8 mouse cellular contexts compared by ENCODE assay signal in genomic region chr10:60577125-60577919, GRCm38 (mm10).
A peak's percentile ranks its signal among the peaks of the same experiment; 100 is the strongest.
DNase-seq lines count a peak whose midpoint lies in the region; ATAC-seq and TF ChIP-seq lines count a peak whose summit lies in the region.

No protein-coding gene starts in this region.

- H3K4me2 ChIP-seq in hindbrain, embryonic 13.5 days, result no peak overlapping the region
- H3K4me2 ChIP-seq in hindbrain, embryonic 11.5 days (replicated peaks; ENCODE audit: low read depth, low read length), result no peak overlapping the region
- no peak overlapping the region for H3K4me2 ChIP-seq in embryonic facial prominence, embryonic 14.5 days (ENCODE audit: low read depth, low read length)
- no peak overlapping the region for H3K4me2 ChIP-seq in heart, embryonic 15.5 days
- H3K4me2 ChIP-seq in limb, embryonic 14.5 days (replicated peaks; ENCODE audit: low read depth, low read length, severe bottlenecking), result no peak overlapping the region
- no peak overlapping the region for H3K4me2 ChIP-seq in midbrain, embryonic 15.5 days

- 52% methylated on average over 13 of the region's 13 CpGs for WGBS in hindbrain, embryonic 13.5 days
- 78% methylated on average over 13 of the region's 13 CpGs for WGBS in hindbrain, embryonic 11.5 days
- WGBS in embryonic facial prominence, embryonic 14.5 days, result 53% methylated on average over 13 of the region's 13 CpGs
- WGBS in heart, embryonic 15.5 days, result 25% methylated on average over 13 of the region's 13 CpGs
- WGBS in limb, embryonic 14.5 days, result 40% methylated on average over 13 of the region's 13 CpGs
- 42% methylated on average over 13 of the region's 13 CpGs for WGBS in midbrain, embryonic 15.5 days

- H3K36me3 ChIP-seq in hindbrain, embryonic 13.5 days, result no peaks in the 10 kb centered on the region
- H3K36me3 ChIP-seq in hindbrain, embryonic 11.5 days (ENCODE audit: control insufficient read depth, insufficient read depth, low read length), result no peaks in the 10 kb centered on the region
- no peaks in the 10 kb centered on the region for H3K36me3 ChIP-seq in embryonic facial prominence, embryonic 14.5 days (ENCODE audit: control insufficient read depth, insufficient read depth, low read length)
- no peaks in the 10 kb centered on the region for H3K36me3 ChIP-seq in heart, embryonic 15.5 days
- no peaks in the 10 kb centered on the region for H3K36me3 ChIP-seq in limb, embryonic 14.5 days (ENCODE audit: control insufficient read depth, insufficient read depth, low read length)
- no peaks in the 10 kb centered on the region for H3K36me3 ChIP-seq in midbrain, embryonic 15.5 days (replicated peaks)

- DNase-seq in hindbrain, embryonic 11.5 days (ENCODE audit: low spot score), result no peak
- DNase-seq in embryonic facial prominence, embryonic 14.5 days (ENCODE audit: low spot score), result peak; percentile 63
- peak; percentile 10 for DNase-seq in limb, embryonic 14.5 days (ENCODE audit: low spot score)
- DNase-seq in cerebellum, adult 9-11 months, result no peak

- no peak for TF ChIP-seq POLR2A in limb, embryonic 14.5 days (IDR thresholded peaks at IDR 0.05; ENCODE audit: borderline replicate concordance, extremely low read depth, insufficient read depth, insufficient read length)

- H3K4me1 ChIP-seq in hindbrain, embryonic 13.5 days (replicated peaks), result peaks cover 19% of the 10 kb centered on the region
- H3K4me1 ChIP-seq in hindbrain, embryonic 11.5 days (replicated peaks; ENCODE audit: control insufficient read depth, insufficient read depth, low read length), result peaks cover 2% of the 10 kb centered on the region; the same call in 1 of the 2 replicates
- H3K4me1 ChIP-seq in embryonic facial prominence, embryonic 14.5 days (ENCODE audit: control insufficient read depth, insufficient read depth, low read length), result no peaks in the 10 kb centered on the region
- H3K4me1 ChIP-seq in heart, embryonic 15.5 days (replicated peaks), result peaks cover 12% of the 10 kb centered on the region
- H3K4me1 ChIP-seq in limb, embryonic 14.5 days (ENCODE audit: control insufficient read depth, insufficient read depth, low read length), result peaks cover 2% of the 10 kb centered on the region; the same call in 1 of the 2 replicates
- H3K4me1 ChIP-seq in midbrain, embryonic 15.5 days, result peaks cover 9% of the 10 kb centered on the region; the same call in 1 of the 2 replicates

- ATAC-seq in hindbrain, embryonic 13.5 days (ENCODE audit: low FRiP score), result peak; percentile 34
- ATAC-seq in hindbrain, embryonic 11.5 days (ENCODE audit: low FRiP score), result no peak
- no peak for ATAC-seq in embryonic facial prominence, embryonic 14.5 days (ENCODE audit: low read depth)
- ATAC-seq in heart, embryonic 15.5 days (replicated peaks; ENCODE audit: insufficient number of reproducible peaks, insufficient read depth, low FRiP score, low read depth), result peak; percentile 84
- no peak for ATAC-seq in limb, embryonic 14.5 days (ENCODE audit: low FRiP score, low read depth)
- ATAC-seq in midbrain, embryonic 15.5 days (replicated peaks), result peak; percentile 61
- ATAC-seq in monocyte, adult 5-6 weeks (replicated peaks; ENCODE audit: insufficient number of reproducible peaks, low FRiP score, low TSS enrichment, poor library complexity, severe bottlenecking), result no peak

- no peak overlapping the region for H3K9ac ChIP-seq in hindbrain, embryonic 13.5 days
- no peak overlapping the region for H3K9ac ChIP-seq in hindbrain, embryonic 11.5 days (ENCODE audit: low read depth, low read length)
- no peak overlapping the region for H3K9ac ChIP-seq in embryonic facial prominence, embryonic 14.5 days (ENCODE audit: low read depth, low read length)
- H3K9ac ChIP-seq in heart, embryonic 15.5 days, result no peak overlapping the region
- no peak overlapping the region for H3K9ac ChIP-seq in limb, embryonic 14.5 days (ENCODE audit: low read depth, low read length, severe bottlenecking)
- no peak overlapping the region for H3K9ac ChIP-seq in midbrain, embryonic 15.5 days

- no peaks in the 10 kb centered on the region for H3K9me3 ChIP-seq in hindbrain, embryonic 13.5 days
- H3K9me3 ChIP-seq in hindbrain, embryonic 11.5 days (ENCODE audit: control insufficient read depth, low read length), result no peaks in the 10 kb centered on the region
- H3K9me3 ChIP-seq in embryonic facial prominence, embryonic 14.5 days (ENCODE audit: control insufficient read depth, low read length), result no peaks in the 10 kb centered on the region; the same call in 1 of the 2 replicates
- H3K9me3 ChIP-seq in heart, embryonic 15.5 days (replicated peaks), result no peaks in the 10 kb centered on the region
- no peaks in the 10 kb centered on the region for H3K9me3 ChIP-seq in limb, embryonic 14.5 days (ENCODE audit: control insufficient read depth, low read length)
- H3K9me3 ChIP-seq in midbrain, embryonic 15.5 days, result no peaks in the 10 kb centered on the region

- H3K27me3 ChIP-seq in hindbrain, embryonic 13.5 days, result peaks cover 56% of the 10 kb centered on the region
- peaks cover 5% of the 10 kb centered on the region; the same call in 1 of the 2 replicates for H3K27me3 ChIP-seq in hindbrain, embryonic 11.5 days (ENCODE audit: control insufficient read depth, insufficient read depth, low read length)
- H3K27me3 ChIP-seq in embryonic facial prominence, embryonic 14.5 days (replicated peaks; ENCODE audit: control insufficient read depth, insufficient read depth, low read length), result no peaks in the 10 kb centered on the region
- H3K27me3 ChIP-seq in heart, embryonic 15.5 days, result no peaks in the 10 kb centered on the region
- no peaks in the 10 kb centered on the region for H3K27me3 ChIP-seq in limb, embryonic 14.5 days (ENCODE audit: control insufficient read depth, insufficient read depth, low read length)
- H3K27me3 ChIP-seq in midbrain, embryonic 15.5 days (replicated peaks), result no peaks in the 10 kb centered on the region

- H3K27ac ChIP-seq in hindbrain, embryonic 13.5 days, result 0 out of 2 replicates have a peak overlapping the region, but pooled peaks have one; percentile 23
- H3K27ac ChIP-seq in hindbrain, embryonic 11.5 days (ENCODE audit: low read depth, low read length), result no peak overlapping the region
- H3K27ac ChIP-seq in embryonic facial prominence, embryonic 14.5 days (replicated peaks; ENCODE audit: low read depth, low read length), result no peak overlapping the region
- H3K27ac ChIP-seq in heart, embryonic 15.5 days, result no peak overlapping the region
- H3K27ac ChIP-seq in limb, embryonic 14.5 days (replicated peaks; ENCODE audit: low read depth, low read length), result no peak overlapping the region
- H3K27ac ChIP-seq in midbrain, embryonic 15.5 days, result no peak overlapping the region

- no peak overlapping the region for H3K4me3 ChIP-seq in hindbrain, embryonic 13.5 days
- H3K4me3 ChIP-seq in hindbrain, embryonic 11.5 days (ENCODE audit: low read depth, low read length), result no peak overlapping the region
- no peak overlapping the region for H3K4me3 ChIP-seq in embryonic facial prominence, embryonic 14.5 days (ENCODE audit: low read depth, low read length)
- no peak overlapping the region for H3K4me3 ChIP-seq in heart, embryonic 15.5 days
- no peak overlapping the region for H3K4me3 ChIP-seq in limb, embryonic 14.5 days (replicated peaks; ENCODE audit: low read length)
- H3K4me3 ChIP-seq in midbrain, embryonic 15.5 days, result no peak overlapping the region

Comparison
In these comparisons a context has a peak if more than half of its experiments do, and no peak if none do; other contexts are left out.
1. ATAC-seq: peak in hindbrain, embryonic 13.5 days (single experiment), heart, embryonic 15.5 days (single experiment) and midbrain, embryonic 15.5 days (single experiment); none in hindbrain, embryonic 11.5 days (single experiment), embryonic facial prominence, embryonic 14.5 days (single experiment), limb, embryonic 14.5 days (single experiment) and monocyte, adult 5-6 weeks (single experiment).
2. DNase-seq: peak in embryonic facial prominence, embryonic 14.5 days (single experiment) and limb, embryonic 14.5 days (single experiment); none in hindbrain, embryonic 11.5 days (single experiment) and cerebellum, adult 9-11 months (single experiment).